Mouse (Mus musculus): ENCODE measurements around the gene D16Ertd472e.

- TF ChIP-seq POLR2A (IDR thresholded peaks at IDR 0.05; ENCODE audit: low read depth, low read length) (no peak), CTCF (IDR thresholded peaks at IDR 0.05; ENCODE audit: borderline replicate concordance, insufficient read depth, low read length) (no peak)
Measured at GRCm38 (mm10) chr16:78531957-78532605, 44.4 kb downstream of the D16Ertd472e start.
